Mouse (Mus musculus): Measurements from ENCODE around the gene Mlst8.
"Not testable (repeated sequence)": the region's sequence is repeated elsewhere in the genome, so short reads cannot be mapped to it uniquely, and the experiment has no call there.

Gene Mlst8

DNA sequence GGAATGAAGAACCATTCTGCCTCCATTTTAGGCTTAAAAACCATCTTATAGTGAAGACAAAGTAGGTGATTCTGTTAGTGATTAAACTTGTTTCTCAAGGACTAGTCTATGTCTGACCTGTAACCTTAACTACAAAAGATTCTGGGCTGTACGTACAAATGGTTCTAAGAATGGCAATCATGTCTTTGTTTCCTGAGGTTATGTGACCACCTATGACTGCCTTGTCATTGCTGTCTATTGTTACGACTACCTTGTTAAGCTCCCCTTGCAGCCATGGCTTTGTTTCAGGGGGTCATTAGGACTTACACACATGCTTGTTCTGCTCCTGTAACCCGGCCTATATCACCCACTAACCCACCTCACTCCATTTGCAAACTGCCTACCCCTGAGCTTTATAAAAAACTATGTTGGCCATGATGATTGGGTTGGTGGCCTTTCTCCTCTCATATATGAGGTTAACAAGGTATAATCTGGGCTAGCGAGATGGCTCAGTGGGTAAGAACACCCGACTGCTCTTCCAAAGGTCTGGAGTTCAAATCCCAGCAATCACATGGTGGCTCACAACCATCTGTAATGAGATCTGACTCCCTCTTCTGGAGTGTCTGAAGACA is 10.1 kb downstream of the Mlst8 start:
- DNase-seq (ENCODE audit: low spot score), result no peak

DNA sequence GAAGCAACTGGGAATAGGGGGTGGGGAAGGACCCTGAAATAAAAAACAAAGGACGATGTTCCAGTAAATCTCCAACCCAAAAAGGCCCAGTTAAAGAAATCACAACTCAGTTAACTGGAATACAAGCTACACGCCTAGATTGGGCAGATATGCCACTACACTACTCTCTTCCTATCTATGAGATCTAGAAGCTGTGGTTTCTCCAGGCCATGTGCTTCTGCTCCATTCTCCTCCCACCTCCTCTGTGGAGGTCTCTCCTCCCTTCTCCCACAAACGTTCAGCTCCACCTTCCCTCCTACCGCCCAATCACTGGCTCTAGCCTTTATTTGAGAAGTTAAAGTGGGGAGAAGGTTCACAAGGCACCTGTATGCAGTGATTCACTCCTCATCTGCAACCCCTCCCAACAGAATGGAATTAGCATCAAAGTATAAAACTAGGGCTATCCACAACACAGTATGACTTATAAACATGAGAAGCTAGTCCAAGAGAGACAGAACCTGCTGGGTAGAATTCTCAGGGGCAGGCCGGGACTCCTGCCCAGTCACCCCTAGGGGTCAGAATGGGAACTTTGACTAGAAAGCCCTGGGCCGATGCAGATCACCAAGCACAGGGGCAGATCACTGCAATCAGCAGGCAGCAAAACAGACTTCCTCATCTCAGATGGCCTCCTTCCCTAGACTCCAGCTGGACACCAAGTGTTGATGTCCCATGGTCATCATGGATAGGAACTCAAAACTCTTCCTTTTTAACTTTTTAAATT is 15.3 kb downstream of the Mlst8 start:
- DNase-seq (ENCODE audit: low spot score), result no peak

DNA sequence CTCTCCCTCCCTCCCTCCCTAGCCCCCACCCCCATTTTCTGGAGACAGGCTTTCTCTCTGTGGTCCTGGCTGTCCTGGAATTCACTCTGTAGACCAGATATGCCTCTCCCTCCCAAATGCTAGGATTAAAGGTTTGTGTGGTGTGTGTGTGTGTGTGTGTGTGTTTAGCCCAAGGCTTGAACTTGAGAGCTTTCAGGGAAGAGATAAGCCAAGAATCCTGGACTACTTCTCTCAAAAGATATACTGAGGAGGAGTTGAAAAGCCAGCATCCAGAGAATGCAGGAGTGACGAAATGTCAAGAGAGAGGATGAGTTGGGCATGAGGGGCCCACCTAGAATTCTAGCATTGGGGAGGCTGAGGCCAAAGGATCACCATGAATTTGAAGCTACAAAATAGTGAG is 15.9 kb downstream of the Mlst8 start:
- DNase-seq (ENCODE audit: low spot score), result no peak

DNA sequence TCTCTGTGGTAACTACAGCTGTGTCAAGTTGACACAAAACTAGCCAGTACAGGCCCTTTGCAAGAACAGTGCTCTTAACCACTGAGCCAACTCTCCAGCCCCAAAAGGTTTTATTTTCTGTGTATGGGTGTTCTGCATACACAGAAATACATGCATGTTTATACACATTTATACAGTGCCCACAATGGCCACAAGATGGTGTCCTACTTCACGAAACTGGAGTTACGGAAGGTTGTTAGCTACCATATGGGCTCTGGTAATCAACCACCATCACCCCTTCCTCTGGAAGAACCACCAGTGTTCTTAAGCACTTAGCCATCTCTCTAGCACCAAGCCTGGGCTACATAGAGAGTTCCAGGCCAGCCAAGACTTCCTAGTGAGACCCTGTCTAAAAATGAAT is 17.3 kb downstream of the Mlst8 start:
- no peak for DNase-seq (ENCODE audit: low spot score)

DNA sequence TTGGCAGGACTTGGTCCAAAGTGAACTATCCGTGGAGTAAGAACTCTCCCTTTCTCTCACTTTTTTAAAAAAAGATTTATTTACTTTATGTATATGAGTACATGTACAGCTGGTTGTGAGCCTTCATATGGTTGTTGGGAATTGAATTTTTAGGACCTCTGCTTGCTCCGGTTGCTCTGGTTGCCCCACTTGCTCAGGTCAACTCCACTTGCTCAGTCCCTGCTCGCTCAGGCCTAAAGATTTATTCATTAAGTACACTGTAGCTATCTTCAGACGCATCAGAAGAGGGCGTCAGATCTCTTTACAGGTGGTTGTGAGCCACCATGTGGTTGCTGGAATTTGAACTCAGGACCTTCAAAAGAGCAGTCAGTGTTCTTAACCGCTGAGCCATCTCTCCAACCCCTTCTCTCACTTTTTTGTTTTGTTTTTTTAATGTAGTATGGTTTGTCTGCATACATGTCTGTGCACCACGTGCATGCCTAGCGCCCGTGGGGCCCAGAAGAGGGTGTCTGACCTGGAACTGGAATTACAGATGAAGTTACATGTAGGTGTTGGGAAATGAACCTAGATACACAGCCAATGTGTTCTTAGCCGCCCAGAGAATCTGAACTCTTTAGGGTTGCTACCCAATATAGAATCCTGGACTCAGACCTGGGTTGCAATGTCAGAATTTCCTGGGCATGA is 23.2 kb downstream of the Mlst8 start:
- not testable (repeated sequence) for DNase-seq (ENCODE audit: low spot score)

DNA sequence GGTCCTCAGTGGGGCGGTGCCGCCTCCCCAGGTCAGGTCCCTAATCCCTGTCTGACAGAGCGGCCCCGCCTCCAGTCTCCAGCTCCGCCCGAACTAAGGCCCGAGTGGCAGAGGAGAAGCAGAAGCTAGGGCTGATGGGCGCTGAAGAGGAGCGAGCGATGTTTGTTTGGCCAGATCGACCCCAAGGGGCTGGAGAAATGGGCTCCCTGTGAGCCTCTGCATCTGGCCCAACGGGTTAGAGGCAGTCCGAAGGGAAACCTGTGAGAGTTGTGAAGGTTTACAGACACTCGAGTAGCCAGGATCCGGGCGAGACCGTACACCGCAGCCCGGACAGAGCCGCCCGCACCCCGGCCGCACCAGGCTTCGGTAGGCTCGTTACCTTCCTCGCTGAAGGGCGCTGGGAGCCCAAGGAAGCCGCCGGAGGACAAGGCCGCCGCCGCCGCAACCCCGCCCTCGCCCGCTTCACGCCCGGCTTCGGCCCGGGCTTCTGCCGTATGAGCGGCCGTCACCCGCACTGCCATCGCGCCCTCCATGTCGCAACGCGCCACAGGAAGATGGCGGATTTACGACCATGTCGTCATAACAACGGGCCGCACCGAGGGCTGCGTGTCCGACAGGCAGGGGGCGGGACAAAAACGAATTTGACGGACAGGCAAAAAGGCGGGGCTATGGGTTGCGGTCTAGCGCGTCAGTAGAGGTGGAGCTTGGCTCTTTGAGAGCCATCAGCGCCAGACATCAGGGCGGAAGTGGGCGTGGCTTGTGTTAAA is 23.9 kb downstream of the Mlst8 start:
- DNase-seq (ENCODE audit: low spot score), result peak; percentile 90

DNA sequence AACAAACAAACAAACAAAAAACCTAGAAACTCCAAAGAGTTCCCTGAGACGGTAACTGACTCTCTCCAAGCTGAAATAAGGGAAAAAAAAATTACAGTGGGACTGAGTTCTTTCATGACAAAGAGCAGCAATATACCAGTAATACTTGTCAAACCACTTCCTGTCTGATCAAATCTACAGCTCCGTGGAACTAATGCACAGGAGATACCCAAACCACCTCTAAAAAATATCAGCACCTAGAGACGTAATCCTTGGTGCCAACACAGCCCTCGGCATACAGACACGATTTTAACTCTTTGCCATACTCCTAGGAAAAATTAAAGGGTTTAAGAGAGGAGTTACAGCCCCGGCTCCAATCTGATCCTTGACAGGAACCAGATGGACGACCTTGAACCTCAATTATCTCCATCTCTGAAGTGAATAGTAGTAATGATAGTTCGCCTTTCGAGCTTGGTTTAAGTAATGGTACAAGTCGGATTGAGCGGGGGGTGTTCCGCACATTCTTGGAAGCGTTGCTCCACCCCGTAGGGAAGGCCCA is 24.6 kb downstream of the Mlst8 start:
- DNase-seq (ENCODE audit: low spot score), result no peak

DNA sequence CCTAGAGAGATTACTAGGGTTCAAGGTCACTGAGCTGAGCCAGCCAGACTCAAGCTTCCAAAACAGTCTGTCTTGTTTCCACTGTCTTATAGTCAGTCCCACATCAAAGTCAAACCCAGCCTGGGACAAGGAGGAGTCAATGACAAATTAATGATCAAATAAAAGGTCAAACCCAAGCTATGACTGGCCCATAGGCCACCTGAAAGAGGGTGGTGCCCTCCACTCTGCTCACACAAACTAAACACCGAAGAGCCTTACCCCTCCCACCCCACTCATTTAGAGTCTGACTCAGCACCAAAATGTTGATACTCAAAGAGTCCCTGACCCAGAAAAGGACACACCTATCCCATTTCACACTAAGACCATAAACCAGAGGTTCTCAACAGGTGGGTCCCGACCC is 25.5 kb downstream of the Mlst8 start:
- DNase-seq (ENCODE audit: low spot score), result no peak

DNA sequence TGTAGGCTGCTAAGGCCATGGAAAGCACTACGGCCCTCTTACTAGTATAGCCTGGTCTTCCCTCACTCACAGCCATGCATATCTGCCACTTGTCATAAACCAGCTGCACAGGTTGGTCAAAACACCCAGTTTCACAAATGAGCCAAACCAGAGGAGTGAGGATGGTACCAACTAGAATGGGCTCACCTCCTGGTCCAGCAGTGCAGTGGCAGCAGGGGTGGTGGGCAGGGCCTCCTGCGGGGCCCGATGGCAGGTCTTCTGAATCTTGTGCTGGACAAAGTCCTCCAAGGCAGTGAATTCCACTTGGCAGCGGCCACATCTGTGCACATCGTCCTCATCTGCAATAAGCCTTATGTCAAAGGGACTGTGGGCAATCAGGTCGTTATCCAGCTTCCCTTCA is 27.7 kb downstream of the Mlst8 start:
- no peak for DNase-seq (ENCODE audit: low spot score)

DNA sequence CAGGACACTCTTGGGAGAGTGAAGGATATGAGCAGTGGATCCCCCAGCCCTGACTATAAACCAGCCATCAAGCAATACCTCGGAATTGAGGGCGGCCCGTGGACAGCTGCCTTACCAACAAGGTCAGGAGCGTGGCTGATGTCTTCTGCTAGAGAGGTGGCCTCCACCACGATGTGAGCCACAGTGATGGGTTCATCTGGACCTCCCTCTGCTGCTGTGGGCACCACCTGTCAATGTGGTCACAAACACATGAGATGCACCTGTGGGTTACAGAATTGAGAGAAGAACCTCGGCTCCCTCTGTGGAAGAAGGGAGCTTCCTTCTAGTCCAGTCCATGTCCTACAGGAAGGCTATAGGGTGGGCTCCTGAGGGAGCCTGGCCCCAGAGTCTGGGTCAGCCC is 29.4 kb downstream of the Mlst8 start:
- DNase-seq (ENCODE audit: low spot score), result no peak

DNA sequence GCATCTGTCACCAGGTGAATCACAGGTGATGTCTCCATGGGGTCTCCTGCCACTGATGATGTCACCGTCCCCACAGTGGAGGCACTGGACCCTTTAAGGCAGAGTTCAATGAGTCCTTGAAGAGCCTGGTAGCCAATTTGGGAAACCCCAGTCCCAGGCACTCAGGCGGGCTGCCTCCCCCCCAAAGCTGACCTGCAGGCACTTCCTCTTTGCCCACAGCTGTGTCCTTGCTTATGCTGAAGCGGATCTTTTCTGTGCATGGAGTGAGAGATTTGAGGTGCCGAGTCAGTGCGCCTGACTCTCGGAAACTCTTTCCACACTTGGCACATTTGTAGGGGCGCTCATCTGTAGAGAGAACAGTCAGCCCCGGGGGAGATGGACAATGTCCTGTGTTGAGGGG is 32.3 kb downstream of the Mlst8 start:
- DNase-seq (ENCODE audit: low spot score), result no peak

DNA sequence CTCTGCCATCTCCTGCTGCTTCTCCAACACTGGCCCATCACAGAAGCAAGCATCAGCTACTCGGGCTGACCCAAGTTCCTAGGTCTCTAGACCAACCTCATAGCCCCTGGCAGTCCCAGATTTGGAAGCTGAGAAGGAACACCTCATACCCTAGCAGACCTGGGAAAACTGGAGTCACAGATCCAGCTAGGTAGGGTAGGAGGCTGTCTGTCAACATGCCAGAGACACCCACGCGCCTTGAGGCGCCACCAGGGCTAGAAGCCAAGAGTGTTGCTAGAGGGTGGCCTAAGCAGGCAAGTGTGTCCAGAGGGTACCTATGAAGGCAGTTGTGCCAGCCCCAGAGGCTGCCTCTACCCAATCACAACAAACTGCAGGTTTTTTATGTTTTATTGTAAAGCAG is 35.5 kb downstream of the Mlst8 start:
- DNase-seq (ENCODE audit: low spot score), result no peak

DNA sequence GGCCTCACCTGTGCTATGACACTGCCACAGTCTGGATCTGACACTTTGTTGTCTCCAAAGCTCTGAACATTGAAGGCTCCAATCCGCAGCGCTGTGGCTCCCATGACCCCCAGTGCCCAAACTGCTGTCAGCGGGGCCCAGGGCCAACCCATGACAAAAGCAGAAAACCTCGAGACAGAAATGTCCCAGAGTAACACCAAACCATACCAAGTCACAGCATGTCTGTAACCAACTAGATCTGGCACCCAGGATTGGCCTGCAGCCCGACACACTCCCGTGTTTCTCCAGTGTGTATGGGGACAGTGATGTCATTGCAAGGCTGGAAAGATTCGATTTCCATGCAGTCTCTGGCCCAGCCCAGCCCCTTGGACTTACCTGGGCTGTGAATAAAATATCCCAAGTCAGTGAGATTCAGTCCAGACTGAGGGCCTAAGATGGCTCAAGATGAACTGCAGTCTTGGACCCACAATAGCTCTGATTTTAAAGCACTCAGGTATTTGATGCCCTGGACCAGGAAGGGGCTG is 36.2 kb downstream of the Mlst8 start, which contains the start of gene Dnase1l2:
Gene Dnase1l2, minus strand, starts transcription at position 474 of the 524 bp plus-strand sequence.
- no peak for DNase-seq (ENCODE audit: low spot score)

DNA sequence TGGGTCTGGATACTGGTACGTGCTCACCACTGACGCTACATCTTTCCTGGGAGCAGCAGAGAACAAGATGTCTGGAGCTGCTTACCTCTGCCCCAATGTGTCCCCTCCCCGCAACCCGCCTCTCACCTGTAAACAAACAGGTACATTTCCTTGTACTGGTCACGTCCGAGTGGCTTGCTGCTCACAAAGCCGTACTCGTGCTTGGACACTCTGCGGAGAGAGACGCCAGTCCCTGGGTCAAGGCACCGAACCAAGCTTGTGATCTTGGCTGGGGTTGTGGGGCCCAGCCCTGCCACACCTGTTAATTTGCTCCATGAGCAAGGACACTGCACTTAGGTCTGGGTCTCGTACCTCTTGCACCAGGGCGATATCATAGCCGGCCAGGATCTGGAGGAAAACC is 36.8 kb downstream of the Mlst8 start:
- DNase-seq (ENCODE audit: low spot score), result no peak

DNA sequence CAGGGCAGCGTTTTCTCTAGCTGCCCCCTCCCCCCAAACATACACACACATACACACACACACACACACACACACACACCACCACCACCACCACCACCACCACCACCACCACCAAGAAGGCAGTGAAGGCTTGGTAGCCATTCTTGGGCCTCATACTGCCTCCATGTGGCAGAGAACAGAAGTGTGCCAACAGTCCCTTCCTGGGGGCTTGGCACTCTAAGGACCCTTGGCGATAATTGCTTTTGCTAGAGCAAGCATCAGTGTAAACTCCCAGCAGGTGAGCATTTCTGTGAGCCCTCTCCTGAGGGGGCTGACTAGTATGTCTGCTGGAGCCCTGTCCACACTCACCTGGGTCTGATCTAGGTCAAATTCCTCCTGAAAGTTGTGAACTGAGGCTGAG is 37.7 kb downstream of the Mlst8 start:
- no peak for DNase-seq (ENCODE audit: low spot score)

DNA sequence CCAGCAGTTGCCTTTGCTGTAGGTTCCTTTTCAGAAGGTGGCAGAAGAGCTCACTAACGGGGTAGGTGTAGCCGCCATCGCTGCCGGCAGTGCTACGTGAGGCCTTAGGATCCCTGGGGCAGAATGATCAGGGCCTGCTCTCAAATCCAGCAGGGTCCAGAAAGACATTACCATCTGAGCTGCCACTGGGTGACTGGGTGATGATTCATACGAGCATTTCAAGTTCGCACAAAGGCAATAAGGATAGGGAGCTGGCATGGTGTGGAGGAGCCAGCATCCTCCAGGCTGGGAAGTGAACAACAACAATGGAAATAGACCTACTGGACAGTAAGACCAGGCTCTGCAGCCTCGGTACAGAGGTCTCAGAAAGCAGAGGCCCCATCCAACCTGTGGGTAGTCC is 38.5 kb downstream of the Mlst8 start:
- no peak for DNase-seq (ENCODE audit: low spot score)

DNA sequence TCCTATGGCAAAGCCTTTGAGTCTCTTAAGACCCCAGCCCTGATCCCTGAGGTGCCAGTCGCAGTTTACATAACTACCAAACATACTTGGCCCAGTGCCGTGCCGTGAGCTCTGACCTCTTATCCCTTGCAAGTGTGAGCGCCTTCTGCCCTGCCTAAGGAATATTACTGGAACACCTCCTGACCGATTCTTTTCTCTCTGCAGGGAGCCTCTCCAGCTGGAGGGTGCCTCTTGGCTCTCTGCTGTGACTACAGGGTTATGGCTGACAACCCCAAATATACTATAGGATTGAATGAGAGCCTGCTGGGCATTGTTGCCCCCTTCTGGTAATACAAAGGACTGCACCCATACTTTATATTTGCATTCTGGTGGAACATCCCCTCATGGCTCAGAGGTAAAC is 41.9 kb downstream of the Mlst8 start:
- no peak for DNase-seq (ENCODE audit: low spot score)

DNA sequence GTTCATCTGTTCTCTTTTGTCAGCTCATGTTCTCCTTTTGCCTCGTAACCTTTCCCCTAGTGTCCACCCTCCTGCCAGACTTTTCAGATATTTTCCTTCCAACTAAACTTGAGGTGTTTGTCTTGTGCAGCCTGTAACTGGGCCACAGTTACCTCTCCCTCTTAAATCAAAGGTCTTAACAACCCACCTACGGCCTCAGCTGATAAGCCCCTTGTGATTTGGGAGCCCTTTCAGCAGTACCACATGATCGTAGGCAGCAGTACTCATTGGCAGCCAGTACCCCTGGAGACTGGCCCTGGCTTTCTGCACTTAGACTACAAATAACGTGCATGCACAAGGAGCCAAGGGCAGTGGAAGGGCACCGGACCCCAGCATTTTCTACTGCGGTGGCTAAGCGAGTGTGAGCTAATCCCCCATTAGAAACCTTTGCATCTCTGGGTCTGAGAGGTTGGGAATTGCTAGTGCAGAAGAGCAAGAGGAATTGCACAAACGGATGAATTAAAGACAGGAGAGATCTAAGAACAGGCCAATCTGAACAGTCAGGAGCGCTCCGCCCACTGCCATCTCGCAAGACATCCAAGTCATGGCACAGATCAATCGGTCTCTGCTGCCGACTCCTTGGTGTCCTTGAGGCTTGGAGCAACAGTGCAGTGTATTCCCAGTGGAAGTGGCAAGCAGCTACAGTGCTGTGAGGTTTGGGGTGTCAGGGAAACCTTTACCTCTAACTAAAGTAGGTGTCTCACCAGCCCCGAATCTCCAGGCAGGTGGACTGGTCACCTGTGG is 49.5 kb downstream of the Mlst8 start:
- DNase-seq (ENCODE audit: low spot score), result no peak

DNA sequence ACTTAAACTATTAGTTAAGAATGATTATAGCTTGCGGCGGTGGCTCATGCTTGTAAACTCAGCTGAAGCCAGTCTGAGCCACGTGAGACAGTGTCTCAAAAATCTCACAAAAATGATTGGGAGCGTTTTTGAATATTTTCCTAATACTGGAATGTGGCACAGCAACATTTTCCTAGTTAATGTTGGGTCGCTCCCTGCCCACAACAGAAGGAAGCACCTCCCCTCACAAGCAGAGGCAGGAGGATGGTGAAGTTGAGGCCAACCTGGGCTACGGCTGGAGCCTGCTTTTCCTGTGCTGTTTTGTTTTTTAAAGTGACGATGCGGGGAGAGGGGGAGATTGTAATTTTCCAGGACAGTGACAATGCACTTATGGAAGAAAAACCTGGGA is 51.7 kb downstream of the Mlst8 start:
- no peak for DNase-seq (ENCODE audit: low spot score)

DNA sequence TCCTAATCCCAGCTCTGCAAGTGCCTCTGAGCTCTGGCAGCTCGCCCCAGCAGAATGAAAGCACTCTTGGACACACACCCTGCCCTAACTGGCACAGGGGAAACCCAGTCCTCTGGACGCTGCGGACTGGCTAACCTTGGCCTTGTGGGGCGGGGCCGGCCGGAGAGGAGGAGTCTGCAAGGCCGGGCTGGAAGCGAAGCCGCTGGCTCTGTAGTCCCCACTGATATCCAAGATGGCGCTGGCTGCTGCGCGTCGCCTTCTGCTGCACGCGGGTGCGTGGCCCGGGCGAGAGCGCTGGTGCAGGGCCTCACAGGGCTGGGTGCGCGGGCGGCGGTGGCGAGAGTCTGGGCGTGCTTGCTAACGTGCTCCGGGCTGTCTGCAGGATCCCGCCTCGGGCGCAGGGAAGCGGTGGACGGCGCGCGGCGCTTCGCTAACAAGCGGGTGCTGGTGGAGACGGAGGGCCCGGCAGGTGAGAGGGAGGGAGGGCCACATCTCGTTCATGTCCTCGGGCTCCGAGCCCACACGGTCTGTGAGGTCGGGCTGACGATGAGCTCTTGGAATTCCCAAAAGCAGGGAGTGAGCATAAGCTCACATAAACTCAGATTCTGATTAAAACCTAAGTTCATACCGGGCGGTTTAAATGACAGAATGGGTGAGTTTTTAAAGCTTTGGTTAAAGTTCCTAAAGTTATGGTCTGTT is 52.3 kb downstream of the Mlst8 start, which contains the start of gene Eci1:
Gene Eci1, plus strand, starts transcription at position 171 of the 699 bp plus-strand sequence.
- DNase-seq (ENCODE audit: low spot score), result peak; percentile 82

DNA sequence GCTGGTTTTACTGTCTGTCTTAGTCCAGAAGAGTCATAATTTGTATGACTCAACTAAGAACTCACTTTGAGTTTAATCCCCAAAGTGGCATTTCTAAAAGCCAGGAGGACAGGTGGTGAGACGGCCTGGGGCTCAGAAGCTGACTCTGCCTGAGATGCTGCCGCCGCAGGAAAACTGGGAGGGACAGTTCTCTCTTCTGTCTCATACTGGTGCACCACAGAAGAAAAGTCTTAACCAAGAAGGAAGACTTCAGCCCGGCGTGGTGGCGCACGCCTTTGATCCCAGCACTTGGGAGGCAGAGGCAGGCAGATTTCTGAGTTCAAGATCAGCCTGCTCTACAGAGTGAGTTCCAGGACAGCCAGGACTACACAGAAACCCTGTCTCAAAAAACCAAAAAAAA is 53.0 kb downstream of the Mlst8 start:
- DNase-seq (ENCODE audit: low spot score), result no peak

Data from ovary, postnatal 10 days (tissue).